Comparison of ENCODE assay signal across 8 mouse cellular contexts in the genomic region with DNA sequence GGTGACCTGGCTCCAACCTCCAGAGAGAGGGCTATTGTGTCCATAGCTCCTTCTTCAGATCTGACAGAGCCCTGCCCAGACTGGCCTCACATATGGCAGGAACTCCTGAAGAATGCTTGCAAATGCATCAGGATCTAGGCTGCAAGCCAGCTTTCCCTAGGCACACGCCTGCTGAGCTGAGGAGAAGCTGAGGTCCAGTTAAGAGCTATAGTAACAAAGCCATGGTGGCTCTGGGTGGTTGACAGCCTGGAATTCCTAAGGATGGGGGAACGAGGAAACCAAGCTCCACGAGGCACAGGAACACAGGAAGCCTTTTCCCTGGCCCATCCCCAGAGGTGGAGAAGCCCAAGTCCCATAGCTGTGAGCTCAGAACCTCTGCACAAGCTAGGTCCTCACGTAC. TPM values are rescaled to one million over a fixed set of nuclear protein-coding genes. Genes with fewer than 3 reads are reported as not detected.
DNase-seq lines count a peak whose midpoint lies in the region; ATAC-seq and TF ChIP-seq lines count a peak whose summit lies in the region.

No protein-coding gene starts in this region.

- no peak overlapping the region for H3K9ac ChIP-seq in forebrain, postnatal 0 days
- 0 out of 2 replicates have a peak overlapping the region, but pooled peaks have one; percentile 15 for H3K9ac ChIP-seq in limb, embryonic 13.5 days

- H3K4me3 ChIP-seq in forebrain, postnatal 0 days (ENCODE audit: low read depth, low read length): no peak overlapping the region
- H3K4me3 ChIP-seq in limb, embryonic 13.5 days: no peak overlapping the region

- peak; percentile 47 for ATAC-seq in forebrain, postnatal 0 days
- peak; percentile 61; the same call in 1 of the 2 replicates for ATAC-seq in limb, embryonic 13.5 days (ENCODE audit: low FRiP score, low read depth)
- no peak for ATAC-seq in inflammation-experienced regulatory T-cells, adult 6 months

- peaks cover 5% of the 10 kb centered on the region; the same call in 1 of the 2 replicates for H3K4me1 ChIP-seq in forebrain, postnatal 0 days (ENCODE audit: insufficient read depth)
- peaks cover 57% of the 10 kb centered on the region for H3K4me1 ChIP-seq in limb, embryonic 13.5 days

- no peak overlapping the region for H3K27ac ChIP-seq in forebrain, postnatal 0 days (ENCODE audit: low read depth, low read length)
- H3K27ac ChIP-seq in limb, embryonic 13.5 days: peak overlapping the region; percentile 78

- no peak overlapping the region for H3K4me2 ChIP-seq in forebrain, postnatal 0 days (ENCODE audit: low read depth)
- H3K4me2 ChIP-seq in limb, embryonic 13.5 days (replicated peaks): peak overlapping the region; percentile 16

- no peaks in the 10 kb centered on the region for H3K27me3 ChIP-seq in forebrain, postnatal 0 days (ENCODE audit: insufficient read depth, low read length)
- H3K27me3 ChIP-seq in limb, embryonic 13.5 days: no peaks in the 10 kb centered on the region

- DNase-seq in embryo, embryonic 10 days (ENCODE audit: low spot score): peak; percentile 35
- no peak for DNase-seq in embryo, embryonic 10.5 days (ENCODE audit: low spot score)
- peak; percentile 88 for DNase-seq in NIH3T3 (ENCODE audit: low read depth)
- no peak for DNase-seq in forebrain, postnatal 0 days
- no peak for DNase-seq in yolk sac, embryonic 10.5 days (ENCODE audit: low spot score)
- DNase-seq in spleen, adult 12 weeks (ENCODE audit: low spot score): no peak

- no peaks in the 10 kb centered on the region for H3K9me3 ChIP-seq in forebrain, postnatal 0 days (ENCODE audit: low read length)
- no peaks in the 10 kb centered on the region for H3K9me3 ChIP-seq in limb, embryonic 13.5 days

- H3K36me3 ChIP-seq in forebrain, postnatal 0 days (ENCODE audit: insufficient read depth): peaks cover 5% of the 10 kb centered on the region
- H3K36me3 ChIP-seq in limb, embryonic 13.5 days: peaks cover 35% of the 10 kb centered on the region

- no peak for TF ChIP-seq CTCF in forebrain, postnatal 0 days (IDR thresholded peaks at IDR 0.05; ENCODE audit: low read depth)

- 23% methylated on average over 4 of the region's 4 CpGs for WGBS in forebrain, postnatal 0 days
- WGBS in limb, embryonic 13.5 days: 18% methylated on average over 4 of the region's 4 CpGs

RNA-seq across cellular contexts. Expression of a gene that starts 10.6 kb away (rescaled TPM):
- 68.2 and 79.7 TPM in 2 replicates for total RNA-seq in forebrain, postnatal 0 days (2014; rRNA removed)
- polyA plus RNA-seq in forebrain, postnatal 0 days (2015; fragmentation: Nextera tagmentation; extraction: Ambion mirVana): 35.7 and 37.8 TPM in 2 replicates
- polyA plus RNA-seq in limb, embryonic 13.5 days (2015; fragmentation: Nextera tagmentation; extraction: Ambion mirVana): 26.7 and 30.2 TPM in 2 replicates
- polyA plus RNA-seq in inflammation-experienced regulatory T-cells, adult 6 months (2017; shearing (Covaris generic)): 1 to 10 TPM in 2 of 3 experiments, under 1 TPM in 1; 0.60 to 1.6 (median 1.6) TPM

Comparison
In these comparisons a context has a peak if more than half of its experiments do, and no peak if none do; other contexts are left out.
1. DNase-seq: peak in embryo, embryonic 10 days (single experiment) and NIH3T3 (single experiment); none in embryo, embryonic 10.5 days (single experiment), forebrain, postnatal 0 days (single experiment), yolk sac, embryonic 10.5 days (single experiment) and spleen, adult 12 weeks (single experiment).
2. RNA of a gene that starts 10.6 kb away (polyA plus RNA-seq): 35.7 to 37.8 TPM in forebrain, postnatal 0 days and 26.7 to 30.2 TPM in limb, embryonic 13.5 days; 0.60 to 1.6 TPM in inflammation-experienced regulatory T-cells, adult 6 months; every median in the first group is over 10 times any median in the second.